21 mouse cellular contexts compared by ENCODE assay signal in genomic region chr12:94588599-94588998, GRCm38 (mm10).
DNase-seq lines count a peak whose midpoint lies in the region; ATAC-seq and TF ChIP-seq lines count a peak whose summit lies in the region.
"Had no signal": no experiment of that assay in that cellular context is flagged by ENCODE, and none has a peak within 500 bp of the region (broad histone marks: within the 10 kb centered on the region; RNA-seq: fewer than 3 reads in every experiment).

No protein-coding gene starts in this region.

- peaks cover 8% of the 10 kb centered on the region for H3K4me1 ChIP-seq in heart, adult 2 months (ENCODE audit: control insufficient read depth, insufficient read depth, low read length)
- H3K4me1 ChIP-seq in kidney, embryonic 16.5 days (ENCODE audit: insufficient read depth, low read length): peaks cover 7% of the 10 kb centered on the region; the same call in 1 of the 2 replicates
- peaks cover 13% of the 10 kb centered on the region; the same call in 1 of the 2 replicates for H3K4me1 ChIP-seq in heart, embryonic 12.5 days (replicated peaks)
- peaks cover 16% of the 10 kb centered on the region for H3K4me1 ChIP-seq in heart, embryonic 16.5 days (ENCODE audit: control insufficient read depth, insufficient read depth, low read length)
- H3K4me1 ChIP-seq: forebrain, embryonic 15.5 days; hindbrain, embryonic 12.5 days; limb, embryonic 12.5 days; liver, embryonic 12.5 days; midbrain, embryonic 12.5 days had no signal

- 5% methylated on average over 4 of the region's 4 CpGs for WGBS in heart, adult 2 months
- 16% methylated on average over 4 of the region's 4 CpGs for WGBS in kidney, embryonic 16.5 days
- 10% methylated on average over 4 of the region's 4 CpGs for WGBS in heart, embryonic 12.5 days
- WGBS in heart, embryonic 16.5 days: 9% methylated on average over 4 of the region's 4 CpGs

- H3K36me3 ChIP-seq in heart, adult 2 months (ENCODE audit: control insufficient read depth, insufficient read depth, low read length): no peaks in the 10 kb centered on the region; the same call in none of the 2 replicates
- H3K36me3 ChIP-seq in kidney, embryonic 16.5 days (ENCODE audit: insufficient read depth, low read length): no peaks in the 10 kb centered on the region
- no peaks in the 10 kb centered on the region for H3K36me3 ChIP-seq in heart, embryonic 12.5 days
- H3K36me3 ChIP-seq in heart, embryonic 16.5 days (ENCODE audit: control insufficient read depth, insufficient read depth): no peaks in the 10 kb centered on the region
- H3K36me3 ChIP-seq: forebrain, embryonic 15.5 days; hindbrain, embryonic 12.5 days; limb, embryonic 12.5 days; liver, embryonic 12.5 days; midbrain, embryonic 12.5 days had no signal

- no peak for TF ChIP-seq CTCF in heart, adult 2 months (IDR thresholded peaks at IDR 0.05)

- no peak for DNase-seq in heart, adult 2 months
- DNase-seq in heart, postnatal 36 days: no peak
- no peak for DNase-seq in kidney, adult 11 months
- DNase-seq in Muller cell, postnatal 12 days (ENCODE audit: inconsistent ontology term): no peak
- DNase-seq: adrenal gland, postnatal 25 days; cerebellum, adult 9-10 months; lung, adult 18-20 months; right cerebral cortex, postnatal 14 days; thymus, adult 2 months; thymus, postnatal 4 days had no signal

- no peaks in the 10 kb centered on the region for H3K79me2 ChIP-seq in heart, adult 2 months (replicated peaks; ENCODE audit: control insufficient read depth, insufficient read depth, low read length)

- H3K9me3 ChIP-seq in kidney, embryonic 16.5 days (ENCODE audit: low read length): no peaks in the 10 kb centered on the region
- no peaks in the 10 kb centered on the region for H3K9me3 ChIP-seq in heart, embryonic 12.5 days (replicated peaks)
- H3K9me3 ChIP-seq in heart, embryonic 16.5 days (replicated peaks; ENCODE audit: control insufficient read depth, low read length): no peaks in the 10 kb centered on the region
- H3K9me3 ChIP-seq: forebrain, embryonic 15.5 days; hindbrain, embryonic 12.5 days; limb, embryonic 12.5 days; liver, embryonic 12.5 days; midbrain, embryonic 12.5 days had no signal

- H3K4me2 ChIP-seq in kidney, embryonic 16.5 days (replicated peaks; ENCODE audit: low read depth, low read length): peak overlapping the region; percentile 16; the same call in 1 of the 2 replicates
- peak overlapping the region; percentile 27 for H3K4me2 ChIP-seq in heart, embryonic 12.5 days
- peak overlapping the region; percentile 54 for H3K4me2 ChIP-seq in heart, embryonic 16.5 days (ENCODE audit: low read depth, low read length)
- H3K4me2 ChIP-seq: forebrain, embryonic 15.5 days; hindbrain, embryonic 12.5 days; limb, embryonic 12.5 days; liver, embryonic 12.5 days; midbrain, embryonic 12.5 days had no signal

- TF ChIP-seq EP300 in heart, adult 2 months (IDR thresholded peaks at IDR 0.05; ENCODE audit: insufficient read depth, low read depth, low read length): no peak

- intact Hi-C loops in heart, adult 2 months (cut with DNase I): loop anchor here (5.0 to 10.0 kb wide), 3 partner anchors 101 to 1106 kb away; partner anchors contain the start of gene Flrt2
- intact Hi-C loops in heart, postnatal 36 days (cut with DNase I): loop anchor here (2.0 to 5.0 kb wide), 3 partner anchors 164 to 1104 kb away; partner anchors contain the start of gene Flrt2

- H3K4me3 ChIP-seq in heart, adult 2 months: no peak overlapping the region
- H3K4me3 ChIP-seq in kidney, embryonic 16.5 days (ENCODE audit: low read length): no peak overlapping the region
- 0 out of 2 replicates have a peak overlapping the region, but pooled peaks have one; percentile 3 for H3K4me3 ChIP-seq in heart, embryonic 12.5 days
- peak overlapping the region; percentile 23 for H3K4me3 ChIP-seq in heart, embryonic 16.5 days (ENCODE audit: low read length)
- H3K4me3 ChIP-seq: forebrain, embryonic 15.5 days; hindbrain, embryonic 12.5 days; limb, embryonic 12.5 days; liver, embryonic 12.5 days; midbrain, embryonic 12.5 days had no signal

- TF ChIP-seq POLR2A in heart, adult 2 months (IDR thresholded peaks at IDR 0.05; ENCODE audit: insufficient read depth, low read depth, low read length): no peak

- H3K9ac ChIP-seq in heart, adult 2 months (ENCODE audit: low read depth, low read length): no peak overlapping the region
- no peak overlapping the region for H3K9ac ChIP-seq in kidney, embryonic 16.5 days (replicated peaks; ENCODE audit: low read length)
- no peak overlapping the region for H3K9ac ChIP-seq in heart, embryonic 12.5 days
- H3K9ac ChIP-seq in heart, embryonic 16.5 days (ENCODE audit: low read length): peak overlapping the region; percentile 43
- H3K9ac ChIP-seq: forebrain, embryonic 15.5 days; hindbrain, embryonic 12.5 days; limb, embryonic 12.5 days; liver, embryonic 12.5 days; midbrain, embryonic 12.5 days had no signal

- ATAC-seq in kidney, embryonic 16.5 days (ENCODE audit: low FRiP score, low TSS enrichment): peak; percentile 31; the same call in 1 of the 2 replicates
- ATAC-seq in heart, embryonic 12.5 days (ENCODE audit: insufficient number of reproducible peaks, low FRiP score): peak; percentile 84
- peak; percentile 93 for ATAC-seq in heart, embryonic 16.5 days (replicated peaks; ENCODE audit: extremely low read depth, insufficient read depth, low FRiP score)
- ATAC-seq: CD4-positive, CD25-positive, alpha-beta regulatory T cell, adult 4 months; forebrain, embryonic 15.5 days; intestine, postnatal 0 days; liver, embryonic 12.5 days had no signal

- H3K27me3 ChIP-seq in heart, adult 2 months (ENCODE audit: control insufficient read depth, insufficient read depth, low read length): no peaks in the 10 kb centered on the region
- no peaks in the 10 kb centered on the region for H3K27me3 ChIP-seq in kidney, embryonic 16.5 days (ENCODE audit: insufficient read depth, low read length)
- H3K27me3 ChIP-seq in heart, embryonic 12.5 days (replicated peaks): 0 out of 2 replicates have a peak, but pooled peaks cover 4% of the 10 kb centered on the region
- H3K27me3 ChIP-seq in heart, embryonic 16.5 days (ENCODE audit: control insufficient read depth, insufficient read depth, low read length): no peaks in the 10 kb centered on the region
- H3K27me3 ChIP-seq: forebrain, embryonic 15.5 days; hindbrain, embryonic 12.5 days; limb, embryonic 12.5 days; liver, embryonic 12.5 days; midbrain, embryonic 12.5 days had no signal

- H3K27ac ChIP-seq in heart, adult 2 months: peak overlapping the region; percentile 35
- H3K27ac ChIP-seq in kidney, embryonic 16.5 days (ENCODE audit: low read length): peak overlapping the region; percentile 48
- H3K27ac ChIP-seq in heart, embryonic 12.5 days (ENCODE audit: poor library complexity, severe bottlenecking): peak overlapping the region; percentile 71
- H3K27ac ChIP-seq in heart, embryonic 16.5 days (ENCODE audit: low read length): peak overlapping the region; percentile 87
- H3K27ac ChIP-seq: forebrain, embryonic 15.5 days; hindbrain, embryonic 12.5 days; limb, embryonic 12.5 days; liver, embryonic 12.5 days; midbrain, embryonic 12.5 days; stomach, postnatal 0 days had no signal

Comparison
In these comparisons a context has a peak if more than half of its experiments do, and no peak if none do; other contexts are left out.
1. H3K4me3 ChIP-seq: peak in heart, embryonic 12.5 days (single experiment) and heart, embryonic 16.5 days (single experiment); none in heart, adult 2 months (single experiment) and kidney, embryonic 16.5 days (single experiment).
2. H3K27ac ChIP-seq: peak in every context shown above with its lines; median percentile 87 in heart, embryonic 16.5 days; 71 in heart, embryonic 12.5 days; 48 in kidney, embryonic 16.5 days; 35 in heart, adult 2 months.
3. ATAC-seq: peak in every context shown above with its lines; median percentile 93 in heart, embryonic 16.5 days; 84 in heart, embryonic 12.5 days; 31 in kidney, embryonic 16.5 days.
4. Peak in every context shown above with its lines, with median percentiles within 50 percentile points of each other: H3K4me2 ChIP-seq.